Comparison of ENCODE assay signal across 8 mouse cellular contexts in genomic region chr2:162998528-162999230, GRCm38 (mm10). TPM values are rescaled to one million over a fixed set of nuclear protein-coding genes. Genes with fewer than 3 reads are reported as not detected.
A peak's percentile ranks its signal among the peaks of the same experiment; 100 is the strongest.
DNase-seq lines count a peak whose midpoint lies in the region; ATAC-seq lines count a peak whose summit lies in the region.

No protein-coding gene starts in this region.

- H3K4me2 ChIP-seq in forebrain, embryonic 16.5 days (ENCODE audit: low read length): peak overlapping the region; percentile 30
- H3K4me2 ChIP-seq in hindbrain, embryonic 13.5 days: peak overlapping the region; percentile 40

- no peaks in the 10 kb centered on the region for H3K4me1 ChIP-seq in forebrain, embryonic 16.5 days (replicated peaks; ENCODE audit: control insufficient read depth, insufficient read depth, low read length)
- H3K4me1 ChIP-seq in hindbrain, embryonic 13.5 days (replicated peaks): peaks cover 6% of the 10 kb centered on the region; the same call in 1 of the 2 replicates

- DNase-seq in heart, adult 11 months: peak; percentile 89
- DNase-seq in heart, postnatal 25 days (ENCODE audit: low spot score): no peak
- DNase-seq in cerebellum, adult 18-20 months: peak; percentile 65 to 70
- DNase-seq in left cerebral cortex, adult 18-20 months (ENCODE audit: low spot score in 2 of 2): peak; percentile 59 to 76
- peak; percentile 47 to 77 for DNase-seq in lung, postnatal 4 days
- DNase-seq in right cerebral cortex, adult 2 months (ENCODE audit: low spot score in 2 of 2): peak; percentile 62 to 74

- ATAC-seq in forebrain, embryonic 16.5 days: peak; percentile 76
- 0 out of 2 replicates have a peak, but pooled peaks have one; percentile 63 for ATAC-seq in hindbrain, embryonic 13.5 days (ENCODE audit: low FRiP score)

- no peaks in the 10 kb centered on the region for H3K9me3 ChIP-seq in forebrain, embryonic 16.5 days (ENCODE audit: control insufficient read depth, low read length)
- H3K9me3 ChIP-seq in hindbrain, embryonic 13.5 days: no peaks in the 10 kb centered on the region

- intact Hi-C loops in heart, postnatal 25 days (cut with DNase I): loop anchor here (1.0 kb wide), 1 partner anchor 30 kb away; no protein-coding TSS in a partner anchor

- H3K4me3 ChIP-seq in forebrain, embryonic 16.5 days (replicated peaks; ENCODE audit: low read length): 0 out of 2 replicates have a peak overlapping the region, but pooled peaks have one; percentile 3
- H3K4me3 ChIP-seq in hindbrain, embryonic 13.5 days: peak overlapping the region; percentile 18

- WGBS in forebrain, embryonic 16.5 days: 32% methylated on average over 18 of the region's 18 CpGs
- 36% methylated on average over 18 of the region's 18 CpGs for WGBS in hindbrain, embryonic 13.5 days

- no peaks in the 10 kb centered on the region for H3K27me3 ChIP-seq in forebrain, embryonic 16.5 days (replicated peaks; ENCODE audit: control insufficient read depth, insufficient read depth, low read length)
- peaks cover 10% of the 10 kb centered on the region; the same call in 1 of the 2 replicates for H3K27me3 ChIP-seq in hindbrain, embryonic 13.5 days

- no peak overlapping the region for H3K9ac ChIP-seq in forebrain, embryonic 16.5 days (replicated peaks; ENCODE audit: low read depth, low read length)
- H3K9ac ChIP-seq in hindbrain, embryonic 13.5 days: no peak overlapping the region; the same call in 1 of the 2 replicates

- no peaks in the 10 kb centered on the region for H3K36me3 ChIP-seq in forebrain, embryonic 16.5 days (ENCODE audit: control insufficient read depth, insufficient read depth)
- no peaks in the 10 kb centered on the region for H3K36me3 ChIP-seq in hindbrain, embryonic 13.5 days

- no peak overlapping the region for H3K27ac ChIP-seq in forebrain, embryonic 16.5 days (ENCODE audit: low read length)
- no peak overlapping the region for H3K27ac ChIP-seq in hindbrain, embryonic 13.5 days

RNA-seq across cellular contexts. Expression of gene Sgk2, which starts 11.5 kb away (rescaled TPM):
- total RNA-seq in heart, postnatal 25 days (2021): not detected
- not detected in 2 replicates for polyA plus RNA-seq in forebrain, embryonic 16.5 days (2015; fragmentation: Nextera tagmentation; extraction: Ambion mirVana)
- polyA plus RNA-seq in hindbrain, embryonic 13.5 days (2015; fragmentation: Nextera tagmentation; extraction: Ambion mirVana): 0.09 and 0.17 TPM in 2 replicates
- under 1 TPM; 0.30 to 0.45 TPM for total RNA-seq in left cerebral cortex, adult 18-20 months (2021)

RNA-seq across cellular contexts. Expression of gene Ift52, which starts 18.5 kb away (rescaled TPM):
- total RNA-seq in heart, postnatal 25 days (2021): 10 to 100 TPM; 16.7 to 17.7 TPM
- 38.0 and 38.1 TPM in 2 replicates for polyA plus RNA-seq in forebrain, embryonic 16.5 days (2015; fragmentation: Nextera tagmentation; extraction: Ambion mirVana)
- 41.1 and 43.7 TPM in 2 replicates for polyA plus RNA-seq in hindbrain, embryonic 13.5 days (2015; fragmentation: Nextera tagmentation; extraction: Ambion mirVana)
- total RNA-seq in left cerebral cortex, adult 18-20 months (2021): 10 to 100 TPM; 36.2 to 41.9 TPM

RNA-seq across cellular contexts. Expression of gene L3mbtl1, which starts 55.4 kb away (rescaled TPM):
- total RNA-seq in heart, postnatal 25 days (2021): not detected
- 0.96 and 2.1 TPM in 2 replicates for polyA plus RNA-seq in forebrain, embryonic 16.5 days (2015; fragmentation: Nextera tagmentation; extraction: Ambion mirVana)
- polyA plus RNA-seq in hindbrain, embryonic 13.5 days (2015; fragmentation: Nextera tagmentation; extraction: Ambion mirVana): 0.69 and 1.3 TPM in 2 replicates
- total RNA-seq in left cerebral cortex, adult 18-20 months (2021): 10 to 100 TPM; 13.4 to 15.7 TPM

RNA-seq across cellular contexts. Expression of gene Mybl2, which starts 55.8 kb away (rescaled TPM):
- under 1 TPM; 0.62 to 0.89 TPM for total RNA-seq in heart, postnatal 25 days (2021)
- polyA plus RNA-seq in forebrain, embryonic 16.5 days (2015; fragmentation: Nextera tagmentation; extraction: Ambion mirVana): 9.9 and 10.9 TPM in 2 replicates
- polyA plus RNA-seq in hindbrain, embryonic 13.5 days (2015; fragmentation: Nextera tagmentation; extraction: Ambion mirVana): 6.3 and 6.5 TPM in 2 replicates
- total RNA-seq in left cerebral cortex, adult 18-20 months (2021): 1 to 10 TPM in 1 of 2 experiments, under 1 TPM in 1; 0.59 to 2.2 TPM

Comparison
In these comparisons a context has a peak if more than half of its experiments do, and no peak if none do; other contexts are left out.
1. RNA of gene L3mbtl1, which starts 55.4 kb away (total RNA-seq): 13.4 to 15.7 TPM in left cerebral cortex, adult 18-20 months; not detected in heart, postnatal 25 days; every median in the first group is over 10 times any median in the second.